Mouse (Mus musculus) C2C12 (cell line): ENCODE measurements around the gene Tubg1.

Experiments used
- CTCF ChIP-seq: IDR thresholded peaks from one replicate; pipeline ENCODE4 v1.5.1; 2011; ENCODE audit not compliant: control insufficient read depth, insufficient read depth, insufficient read length
- MYOD1 ChIP-seq: IDR thresholded peaks from one replicate; pipeline ENCODE4 v1.6.1; 2011; ENCODE audit warnings: low read depth; ENCODE audit not compliant: control insufficient read depth, insufficient read length
- MYOG ChIP-seq: IDR thresholded peaks from one replicate; pipeline ENCODE4 v1.6.1; 2011; ENCODE audit not compliant: control insufficient read depth, insufficient read length; ENCODE audit errors: extremely low read depth

GRCm38 (mm10) chr11:101079746-101080145, 40.0 kb upstream of the Tubg1 start:
- TF ChIP-seq CTCF (no peak), MYOD1 (no peak), MYOG (no peak)
